Mouse (Mus musculus) thymus, postnatal 4 days (tissue): ENCODE measurements at regions not wholly inside any gene's neighbourhood (a gene's known extent, or its start where the extent isn't known, plus 50 kb on each side); places are given as distances from the start of the nearest gene placed in this dataset.

Experiments used
- DNase-seq: peaks from one replicate; pipeline ENCODE4 v3.0.0; 2021

DNA sequence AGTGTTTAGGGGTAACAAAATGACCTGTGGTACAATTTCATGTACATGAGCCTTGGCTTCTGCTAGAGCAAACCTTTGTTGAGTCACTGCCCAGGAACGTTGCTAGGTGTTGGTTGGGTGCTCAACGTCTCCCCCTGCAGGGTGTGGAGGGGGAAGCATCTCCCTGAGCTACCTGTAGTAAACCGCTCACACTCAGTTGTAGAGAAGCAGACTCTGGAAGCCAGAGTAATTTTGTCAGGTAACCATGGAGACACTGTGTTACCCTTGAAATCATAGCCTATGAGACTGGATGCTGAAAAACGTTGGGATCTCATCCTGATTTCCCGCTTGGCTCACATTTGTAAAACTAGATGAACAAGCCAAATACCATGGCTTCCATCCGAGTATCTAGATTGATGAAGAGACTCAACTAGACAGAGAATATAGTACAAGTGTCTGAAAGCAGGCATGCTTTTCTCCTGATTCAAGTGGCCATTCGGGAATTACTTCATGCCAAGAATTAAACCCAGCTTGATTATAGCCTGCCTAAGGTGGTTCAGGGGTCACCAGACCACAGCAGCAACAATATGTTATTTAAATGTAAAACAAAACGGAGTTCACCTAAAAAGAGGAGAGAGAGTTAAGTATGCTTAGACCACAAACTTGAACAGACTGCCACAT is 63.7 kb upstream of the Ctla4 start:
- DNase-seq: peak; percentile 92

GRCm38 (mm10) chr1:60824218-60825125 is 62.3 kb upstream of the Ctla4 start:
- no peak for DNase-seq

DNA sequence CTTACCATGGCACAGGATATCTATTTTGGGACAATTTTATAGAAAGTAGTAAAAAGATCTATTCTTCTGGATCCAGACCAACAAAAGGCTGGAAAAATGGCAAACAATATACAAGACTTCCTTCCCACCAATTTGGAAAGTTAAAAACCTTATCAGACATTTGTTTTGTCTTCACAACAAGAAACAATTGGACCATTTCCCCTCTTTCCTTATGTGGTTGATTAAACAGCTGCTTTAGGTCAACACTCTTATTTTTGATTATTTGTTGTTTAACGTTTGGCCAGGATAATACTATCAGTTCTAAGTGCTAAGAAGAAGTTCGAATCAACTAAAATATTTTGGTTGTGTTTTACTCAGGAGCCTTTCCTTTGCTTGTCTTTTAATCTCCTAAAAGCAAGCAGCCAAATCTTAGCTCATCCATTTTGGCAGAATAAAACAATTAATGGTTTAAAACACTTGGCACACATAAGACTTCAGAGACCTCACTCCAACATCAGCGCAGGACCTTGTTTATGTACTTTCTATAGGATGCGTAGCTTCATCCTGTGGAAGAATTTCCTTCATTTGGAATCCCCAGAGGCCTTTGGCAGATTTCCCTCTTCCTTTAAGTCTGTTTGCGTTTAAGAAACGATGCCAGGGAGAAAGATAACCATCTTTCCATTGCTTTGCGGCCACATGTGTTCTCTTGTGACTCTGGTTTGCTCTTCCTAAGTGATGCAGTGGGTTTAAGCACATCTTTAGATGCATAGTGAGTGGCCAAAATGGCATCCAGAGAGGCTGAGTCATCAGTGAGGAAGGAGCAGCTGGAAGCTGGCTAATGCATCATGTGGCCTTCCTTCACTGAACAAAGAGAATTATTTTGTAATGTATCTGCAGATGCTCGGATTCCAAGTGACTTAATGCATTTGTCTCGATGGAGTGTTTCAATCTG is 61.3 kb upstream of the Ctla4 start:
- DNase-seq: no peak

DNA sequence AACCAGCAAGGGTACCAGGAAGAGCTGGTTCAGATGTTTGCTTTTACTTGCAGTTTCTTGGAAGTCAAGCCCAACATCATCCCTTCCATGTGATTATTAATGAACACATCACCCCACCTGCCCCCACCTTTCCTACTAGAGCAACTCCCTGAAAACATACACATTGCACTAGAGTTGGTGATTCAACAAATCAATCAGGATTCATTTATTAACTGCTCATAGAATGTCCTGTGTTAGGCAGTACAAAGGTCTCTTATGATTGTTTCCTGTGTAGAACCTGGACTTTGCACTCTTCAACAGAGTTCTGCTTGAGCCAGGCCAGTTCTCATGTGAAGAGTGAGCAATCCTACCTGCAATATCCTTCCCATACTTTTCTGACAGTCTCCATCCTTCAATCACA is 59.8 kb upstream of the Ctla4 start:
- DNase-seq: no peak

DNA sequence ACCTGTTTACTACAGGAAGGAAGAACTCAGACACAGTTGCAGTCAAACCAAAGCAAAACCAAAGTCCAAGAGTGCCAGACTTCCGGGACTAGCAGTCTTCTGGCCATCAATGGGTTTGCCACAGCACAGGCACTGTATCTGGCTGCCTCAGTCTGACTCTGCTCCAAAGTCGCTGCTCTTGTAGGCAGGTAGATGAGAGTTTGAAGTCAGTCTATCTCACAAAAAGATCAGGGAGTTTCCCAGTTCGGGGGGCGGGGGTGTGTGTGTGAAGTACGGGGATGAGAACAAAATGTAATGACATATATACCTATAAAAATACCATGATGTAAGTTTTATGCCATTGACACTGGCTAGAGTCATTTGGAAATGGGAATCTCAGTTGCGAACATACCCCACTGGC is 58.6 kb upstream of the Ctla4 start:
- no peak for DNase-seq

DNA sequence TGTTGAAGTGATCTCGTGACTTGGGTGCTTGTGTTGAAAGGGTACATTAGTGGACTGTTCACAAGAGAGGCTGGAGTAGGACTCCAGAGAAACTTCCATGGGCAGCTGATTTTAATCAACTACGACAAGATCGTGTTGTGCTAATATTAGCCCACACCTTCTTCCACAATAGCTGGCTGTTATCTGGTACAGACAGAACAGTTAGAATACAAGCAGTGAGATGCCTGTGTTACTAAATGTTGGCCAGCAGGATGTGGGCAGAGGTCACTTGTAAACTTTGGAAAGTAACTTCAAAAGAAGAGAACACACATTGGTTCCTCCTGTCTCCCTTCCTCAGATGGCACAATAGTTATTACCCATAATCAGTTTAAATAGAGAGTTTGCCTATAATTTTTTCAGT is 57.0 kb upstream of the Ctla4 start:
- DNase-seq: no peak

DNA sequence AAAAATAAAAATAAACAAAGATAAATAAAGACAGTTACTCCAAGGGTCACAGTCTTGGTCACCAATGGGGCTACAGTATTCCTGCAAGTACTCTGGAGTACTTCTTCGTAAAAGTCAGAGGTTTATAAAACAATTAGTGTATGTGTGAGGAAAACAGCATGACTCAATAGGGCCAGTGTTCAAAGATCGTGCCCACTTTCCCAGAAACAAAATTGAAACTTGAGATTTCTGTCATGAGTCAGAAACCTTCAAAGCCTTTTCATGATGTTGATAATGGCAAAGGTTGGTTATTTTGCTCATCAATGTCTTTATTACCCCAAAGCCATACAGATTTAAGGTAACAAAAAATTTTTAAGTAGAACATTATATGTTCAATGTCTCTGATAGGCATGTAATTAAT is 53.1 kb upstream of the Ctla4 start:
- DNase-seq: no peak
